Mouse (Mus musculus) brain, embryonic 14.5 days (tissue): ENCODE data around the gene Olfml2b. TPM values are rescaled to one million over a fixed set of nuclear protein-coding genes. Genes with fewer than 3 reads are reported as not detected.

Experiments used
- DNase-seq: peaks from one replicate; pipeline ENCODE4 v3.0.0-alpha.2; 2011; ENCODE audit warnings: low read depth
- CTCF ChIP-seq: fragments of 200-500 bp; IDR thresholded peaks from 2 replicates; pipeline ENCODE4 v1.5.1; 2012; ENCODE audit warnings: inconsistent platforms, mild to moderate bottlenecking, moderate library complexity, borderline replicate concordance; ENCODE audit not compliant: insufficient read depth, insufficient read length; ENCODE audit errors: extremely low read depth
- POLR2A ChIP-seq: fragments of 200-500 bp; IDR thresholded peaks from 2 replicates; pipeline ENCODE4 v1.6.1; 2012; ENCODE audit warnings: mild to moderate bottlenecking, inconsistent platforms, borderline replicate concordance; ENCODE audit not compliant: poor library complexity, insufficient read depth, insufficient read length, severe bottlenecking; ENCODE audit errors: extremely low read depth
- polyA plus RNA-seq: library from polyadenylated mRNA; depleted of rRNA; stranded (reverse); fragments of >200 nt; gene quantifications from 2 replicates; pipeline ENCODE4 v1.2.3, GENCODE M21; 2012; rRNA removed

Olfml2b gene
- polyA plus RNA-seq, 1 experiment = 6.5 TPM

DNA sequence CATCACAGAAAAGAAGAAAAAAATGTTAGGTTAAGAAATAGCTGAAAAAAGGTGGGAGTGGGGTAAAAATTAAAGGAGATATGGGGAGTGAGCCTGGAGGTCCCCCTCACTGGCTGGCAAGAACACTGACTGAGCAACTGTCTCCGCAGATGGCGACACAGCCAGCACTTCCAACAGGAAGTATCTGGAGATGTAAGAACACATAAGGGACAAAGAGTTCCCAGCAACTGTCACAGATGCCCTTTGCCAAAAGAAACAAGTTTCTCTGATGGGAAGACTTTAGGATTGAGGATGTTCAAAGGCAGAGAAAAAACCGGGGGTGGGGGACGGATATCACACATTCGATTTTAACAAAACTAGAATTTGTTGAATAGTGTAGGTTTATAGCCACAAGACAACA lies 77.2 kb downstream of the Olfml2b start:
- peak; percentile 57 for DNase-seq
- TF ChIP-seq CTCF (no peak), POLR2A (no peak)

DNA sequence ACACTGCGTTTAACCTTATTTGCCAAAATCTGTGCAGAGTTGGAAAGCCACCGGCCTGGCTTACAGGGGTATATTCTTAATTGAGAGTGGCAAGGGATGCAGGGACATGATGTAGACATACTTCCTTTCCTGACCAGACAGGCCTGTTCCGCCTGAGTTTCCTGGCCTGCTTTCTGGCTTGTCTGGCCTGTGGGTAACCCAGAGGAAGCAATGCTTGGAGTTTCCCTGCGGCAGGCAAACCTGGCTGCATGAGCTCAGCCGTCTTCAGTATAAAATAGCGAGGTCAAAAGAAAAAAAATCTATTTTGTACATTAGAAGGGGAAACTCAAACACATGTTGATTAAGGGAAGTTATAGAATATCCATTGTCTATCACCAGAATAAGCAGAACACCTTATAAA lies 84.2 kb downstream of the Olfml2b start:
- no peak for TF ChIP-seq CTCF
- TF ChIP-seq POLR2A = no peak
- no peak for DNase-seq

DNA sequence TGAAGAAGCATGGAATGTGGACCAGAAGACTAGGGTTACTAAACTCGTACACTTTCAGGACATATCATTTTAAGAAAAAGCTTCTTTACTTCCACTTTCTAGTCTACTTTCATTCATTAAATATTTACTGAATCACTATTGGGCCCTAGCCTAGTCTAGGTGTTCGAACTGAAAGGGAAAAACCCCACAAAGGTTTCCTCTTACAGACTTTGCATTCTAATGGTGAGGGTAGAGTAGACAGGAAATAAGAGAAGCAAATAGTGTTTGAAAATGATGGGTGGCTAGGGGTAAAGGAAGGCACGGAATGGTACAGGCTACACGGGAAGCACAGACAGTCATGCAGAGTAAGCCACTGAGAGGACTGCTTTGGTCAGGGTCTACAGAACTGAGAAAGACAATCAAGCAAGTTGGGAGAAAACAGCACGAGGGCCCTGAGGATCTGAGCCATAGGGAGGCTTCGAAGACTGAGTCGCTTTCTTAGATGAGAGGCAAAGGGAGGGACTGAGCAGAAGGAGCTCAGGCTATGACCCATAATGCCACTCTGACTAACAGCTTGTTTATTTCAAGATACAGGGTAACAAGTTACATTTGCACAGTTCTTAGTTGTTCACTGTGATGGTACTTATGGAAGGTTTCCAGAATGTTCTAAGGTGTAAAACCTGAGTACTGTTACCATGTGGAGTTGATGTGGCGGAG lies 85.1 kb downstream of the Olfml2b start:
- DNase-seq = no peak
- no peak for TF ChIP-seq CTCF
- TF ChIP-seq POLR2A = no peak

DNA sequence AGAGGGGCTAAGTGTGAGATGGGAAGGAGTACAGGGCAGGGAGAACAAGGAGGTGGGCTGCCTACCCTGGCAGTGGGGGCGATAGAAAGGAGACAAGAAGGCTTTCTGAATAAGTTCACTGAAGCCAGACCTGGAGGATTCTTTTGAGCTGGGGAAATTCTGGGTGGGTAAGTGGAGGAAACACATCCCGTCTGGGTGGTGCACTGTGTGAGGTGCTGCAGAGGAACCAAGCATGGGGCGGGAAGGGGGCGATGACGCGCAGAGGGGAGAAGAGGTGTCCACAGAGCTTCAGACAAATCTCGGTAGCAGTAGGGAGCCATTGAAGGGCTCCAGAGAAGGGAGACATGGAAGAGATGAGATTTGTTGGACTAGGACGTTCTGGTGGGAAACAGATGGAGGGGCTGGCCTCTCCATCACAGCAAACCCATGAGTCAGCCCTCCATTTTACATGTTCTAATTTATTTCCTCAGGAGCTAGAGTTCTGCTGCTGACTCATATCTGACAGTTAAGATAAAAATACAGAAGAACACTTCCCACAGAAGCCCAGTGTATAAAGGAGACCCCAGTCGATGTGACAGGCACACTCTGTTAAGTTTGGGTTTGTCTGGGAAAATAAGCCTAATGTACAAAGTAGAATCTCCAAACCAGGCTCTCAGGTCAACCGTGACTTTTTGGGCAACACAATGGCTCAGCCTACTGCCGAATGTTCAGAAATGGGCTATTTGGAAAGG lies 87.7 kb downstream of the Olfml2b start:
- DNase-seq = no peak

More for the DNA sequence above, 87.7 kb downstream of the Olfml2b start:
- TF ChIP-seq CTCF = no peak

Other genes starting within 250 kb of the Olfml2b start
- 16.8 and 18.5 TPM in 2 replicates for gene Nos1ap, start 54.7 kb upstream of the Olfml2b start, polyA plus RNA-seq
- gene Atf6, start 223.2 kb downstream of the Olfml2b start, polyA plus RNA-seq = 8.9 and 10.9 TPM in 2 replicates
- gene Gm26620, start 240.5 kb downstream of the Olfml2b start, polyA plus RNA-seq = 0.67 and 0.97 TPM in 2 replicates
- gene Dusp12, start 241.0 kb downstream of the Olfml2b start, polyA plus RNA-seq = 41.5 and 43.8 TPM in 2 replicates